Mouse (Mus musculus) embryonic stem cell, embryonic (primary cell): Measurements from ENCODE around the gene Vmn1r202.
"Not testable (repeated sequence)": the region's sequence is repeated elsewhere in the genome, so short reads cannot be mapped to it uniquely, and the experiment has no call there.

Source experiments
- CTCF ChIA-PET, 4 experiments: fragments of 300-600 bp in 2 of 4; fragments of 350-600 bp in 2 of 4; sonication (Branson Sonifier 250); formaldehyde crosslinking; loops; one replicate each; lab custom pipeline; 2022; ENCODE audit warnings: inconsistent platforms in 2 of 4; lab: Charles Lee
- POLR2A ChIA-PET, 4 experiments: fragments of 300-600 bp in 2 of 4; fragments of 350-600 bp in 2 of 4; sonication (Branson Sonifier 250); formaldehyde crosslinking; loops; one replicate each; lab custom pipeline; 2022; ENCODE audit warnings: antibody characterized with exemption in 4 of 4, inconsistent platforms in 1 of 4; lab: Charles Lee

Gene Vmn1r202

DNA sequence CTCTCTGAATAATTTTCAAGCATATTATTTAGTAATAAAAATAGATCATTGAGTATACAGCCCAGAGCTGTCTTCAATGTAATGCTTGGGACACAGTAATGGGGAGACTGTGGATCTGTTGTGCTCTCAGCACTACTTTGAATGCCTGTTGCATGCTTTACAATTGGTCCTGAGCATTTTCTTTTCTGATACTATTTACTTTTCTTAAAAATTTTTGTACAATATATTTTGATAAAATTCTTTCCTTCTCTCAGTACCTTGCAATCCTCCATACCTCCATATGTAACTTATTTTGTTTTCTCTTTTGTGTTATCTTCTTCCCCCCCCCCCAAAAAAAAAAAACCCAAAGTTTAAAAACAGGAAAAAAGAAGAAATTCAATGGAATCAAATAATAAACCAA lies at the start of gene Vmn1r202:
Vmn1r202 (minus strand) TSS at position 101 of the 400 bp plus-strand sequence.
- POLR2A ChIA-PET, result no interaction called here
- CTCF ChIA-PET, result no interaction called here

DNA sequence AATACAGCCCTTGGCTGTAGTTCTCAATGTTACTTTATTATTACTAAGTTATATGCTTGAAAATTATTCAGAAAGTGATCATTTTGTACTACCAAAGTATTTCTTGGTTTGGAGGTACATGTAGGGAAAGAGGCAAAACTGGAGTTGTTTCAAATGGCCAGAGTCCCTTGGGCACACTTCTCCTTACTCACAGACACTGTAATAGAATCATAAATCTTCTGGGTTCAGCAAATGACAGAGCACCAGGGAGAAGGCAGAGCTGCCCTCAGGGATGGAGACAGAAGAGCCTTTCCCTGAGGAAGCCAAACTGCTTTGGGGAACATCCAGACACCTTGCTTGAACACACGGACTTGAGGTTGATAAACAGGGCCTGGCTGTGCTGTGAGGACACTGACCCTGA lies 47.7 kb upstream of the Vmn1r202 start, which contains the start of gene Vmn1r204:
Vmn1r204 (plus strand) TSS at position 301 of the 400 bp plus-strand sequence.
- CTCF ChIA-PET, result not testable (repeated sequence)
- POLR2A ChIA-PET, result interaction anchor here in 1 of 4 experiments (0.6 kb wide), 1 partner anchor 39 kb away, joined by 3 read pairs; no protein-coding TSS in a partner anchor

DNA sequence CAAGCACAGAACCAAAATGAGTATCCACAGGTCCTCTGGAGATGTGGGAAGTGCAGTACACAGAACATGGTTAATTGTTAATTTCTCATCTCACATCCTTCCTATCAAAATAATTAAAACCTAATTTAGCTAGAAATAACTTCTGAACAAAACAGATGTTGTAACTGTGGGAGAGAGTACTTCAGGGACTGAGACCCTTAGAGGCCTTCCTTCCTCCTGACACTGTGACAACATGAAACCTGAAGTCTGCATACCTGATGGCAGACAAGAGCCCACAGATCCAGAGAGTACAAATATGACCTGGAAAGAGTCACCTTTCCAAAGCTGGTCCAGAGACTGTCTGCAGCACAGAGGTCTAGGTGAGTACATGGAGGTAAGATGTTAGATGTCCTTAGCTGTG lies 12.6 kb upstream of the Vmn1r202 start, which contains the start of gene Vmn1r203:
Vmn1r203 (plus strand) TSS at position 301 of the 400 bp plus-strand sequence.
- CTCF ChIA-PET, result no interaction called here
- POLR2A ChIA-PET, result interaction anchor here in 2 of 4 experiments (0.7 kb wide), 2 partner anchors 952 to 1712 kb away, joined by 3 to 4 read pairs; no protein-coding TSS in a partner anchor

GRCm38 (mm10) chr13:22502431-22502830 lies 2.8 kb downstream of the Vmn1r202 start:
- ChIA-PET POLR2A (no interaction called here), CTCF (interaction anchor here in 1 of 4 experiments (1.3 kb wide), 1 partner anchor 899 kb away, joined by 3 read pairs; no protein-coding TSS in a partner anchor)

GRCm38 (mm10) chr13:22471623-22472022 lies 33.6 kb downstream of the Vmn1r202 start, which contains the start of gene Vmn1r201:
Vmn1r201 (plus strand) TSS chr13:22471923.
- POLR2A ChIA-PET, result no interaction called here
- CTCF ChIA-PET, result no interaction called here

DNA sequence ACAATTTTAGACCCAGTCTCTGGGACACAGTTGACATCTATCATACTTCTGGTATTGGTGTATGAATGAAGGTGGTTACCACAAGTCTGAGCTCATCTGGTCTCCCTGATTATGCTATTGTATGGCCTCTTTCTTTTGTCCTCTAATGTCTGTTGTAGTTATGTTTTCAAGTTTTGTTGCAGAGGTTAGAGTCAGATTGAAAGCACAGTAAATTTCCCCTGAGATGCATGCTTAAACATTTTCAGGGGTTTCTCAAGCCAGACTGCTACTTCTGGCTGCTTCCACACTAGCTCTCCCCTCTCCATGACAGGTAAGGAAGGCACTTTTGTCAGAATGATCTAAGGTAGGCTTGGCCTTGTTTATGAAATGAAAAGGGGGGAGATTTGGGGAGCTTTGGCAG lies 50.0 kb downstream of the Vmn1r202 start:
- CTCF ChIA-PET, result interaction anchor here in 1 of 4 experiments (0.6 kb wide), 1 partner anchor 10 kb away, joined by 10 read pairs; no protein-coding TSS in a partner anchor

More for the DNA sequence above, 50.0 kb downstream of the Vmn1r202 start:
- POLR2A ChIA-PET, result no interaction called here
